Mouse (Mus musculus): ENCODE data around the gene Armh2. TPM values are rescaled to one million over a fixed set of nuclear protein-coding genes. Genes with fewer than 3 reads are reported as not detected.

The Armh2 gene
- polyA plus RNA-seq, 1 experiment from 2014 or later = not detected

DNA sequence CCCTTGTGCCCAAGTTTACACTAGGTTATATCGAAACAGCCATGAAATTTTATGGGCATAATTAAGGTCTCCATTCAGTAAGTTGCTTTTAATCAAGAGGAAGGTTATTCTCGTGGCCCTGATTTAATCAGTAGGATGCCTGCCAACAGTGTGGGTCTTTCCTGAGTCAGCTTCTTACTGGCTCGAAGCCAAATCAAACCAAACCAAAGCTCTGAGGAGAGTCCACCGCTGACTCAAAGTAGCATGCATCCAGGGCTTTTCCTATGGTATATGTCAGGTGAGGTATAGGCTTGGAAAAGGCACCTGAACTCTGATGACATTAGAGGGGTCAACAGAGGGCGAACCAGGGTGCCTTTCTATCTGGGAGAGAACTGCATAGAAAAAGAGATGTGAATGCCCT is 40.9 kb downstream of the Armh2 start:
- H3K9me3 ChIP-seq (ENCODE audit: control insufficient read depth, low read length) = no peaks in the 10 kb centered on the region
- ATAC-seq (ENCODE audit: insufficient number of reproducible peaks, low FRiP score, low TSS enrichment, low read depth) = no peak
- H3K36me3 ChIP-seq (ENCODE audit: control insufficient read depth, insufficient read depth, low read length) = no peaks in the 10 kb centered on the region
- no peak overlapping the region for H3K27ac ChIP-seq (replicated peaks; ENCODE audit: low read depth, low read length)
- no peak overlapping the region for H3K9ac ChIP-seq (ENCODE audit: low read length)
- no peaks in the 10 kb centered on the region for H3K4me1 ChIP-seq (ENCODE audit: control insufficient read depth, insufficient read depth, low read length)
- H3K4me2 ChIP-seq (ENCODE audit: low read depth, severe bottlenecking) = no peak overlapping the region
- no peaks in the 10 kb centered on the region for H3K27me3 ChIP-seq (ENCODE audit: control insufficient read depth, insufficient read depth, low read length)
- no peak overlapping the region for H3K4me3 ChIP-seq (ENCODE audit: low read depth, low read length)
- WGBS = 73% methylated on average over 5 of the region's 5 CpGs
- DNase-seq (ENCODE audit: low spot score) = no peak

DNA sequence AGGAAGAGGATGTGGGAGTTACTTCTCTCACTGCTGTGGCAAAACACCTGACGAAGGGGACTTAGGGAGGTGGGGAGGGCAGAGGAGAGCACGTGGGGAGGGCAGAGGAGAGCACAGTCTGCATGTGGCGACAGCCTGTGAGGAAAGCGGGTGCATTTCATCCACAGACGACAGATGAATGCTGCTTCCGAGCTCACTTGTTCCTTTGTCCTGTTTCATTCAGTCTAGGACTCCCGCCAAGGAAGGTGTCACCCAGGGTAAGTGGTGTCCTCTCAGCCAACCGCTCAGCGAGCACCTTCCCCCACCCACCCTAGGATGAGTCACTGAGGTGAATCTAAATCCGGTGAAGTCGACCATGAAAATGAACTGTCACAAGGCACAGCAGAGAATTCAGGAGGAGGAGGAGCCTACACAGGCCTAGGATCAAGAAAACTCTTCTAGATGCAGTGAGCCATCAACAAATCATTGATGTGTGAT is 45.0 kb downstream of the Armh2 start:
- H3K4me3 ChIP-seq (ENCODE audit: low read depth, low read length) = no peak overlapping the region
- no peak overlapping the region for H3K27ac ChIP-seq (replicated peaks; ENCODE audit: low read depth, low read length)
- 66% methylated on average over 11 of the region's 11 CpGs for WGBS

GRCm38 (mm10) chr13:24787477-24787876 is 46.4 kb downstream of the Armh2 start:
- Histone ChIP-seq H3K27me3 (ENCODE audit: control insufficient read depth, insufficient read depth, low read length) (no peaks in the 10 kb centered on the region), H3K9me3 (ENCODE audit: control insufficient read depth, low read length) (no peaks in the 10 kb centered on the region), H3K9ac (ENCODE audit: low read length) (no peak overlapping the region), H3K36me3 (ENCODE audit: control insufficient read depth, insufficient read depth, low read length) (no peaks in the 10 kb centered on the region), H3K27ac (replicated peaks; ENCODE audit: low read depth, low read length) (no peak overlapping the region), H3K4me3 (ENCODE audit: low read depth, low read length) (no peak overlapping the region), H3K4me1 (ENCODE audit: control insufficient read depth, insufficient read depth, low read length) (no peaks in the 10 kb centered on the region), H3K4me2 (ENCODE audit: low read depth, severe bottlenecking) (no peak overlapping the region)
- 89% methylated on average over 5 of the region's 5 CpGs for WGBS
- DNase-seq (ENCODE audit: low spot score) (no peak), ATAC-seq (ENCODE audit: insufficient number of reproducible peaks, low FRiP score, low TSS enrichment, low read depth) (no peak)

More for the DNA sequence above, 45.0 kb downstream of the Armh2 start:
- Histone ChIP-seq H3K4me1 (ENCODE audit: control insufficient read depth, insufficient read depth, low read length) (no peaks in the 10 kb centered on the region), H3K9ac (ENCODE audit: low read length) (no peak overlapping the region), H3K36me3 (ENCODE audit: control insufficient read depth, insufficient read depth, low read length) (no peaks in the 10 kb centered on the region), H3K9me3 (ENCODE audit: control insufficient read depth, low read length) (no peaks in the 10 kb centered on the region), H3K4me2 (ENCODE audit: low read depth, severe bottlenecking) (no peak overlapping the region), H3K27me3 (ENCODE audit: control insufficient read depth, insufficient read depth, low read length) (no peaks in the 10 kb centered on the region)
- ATAC-seq (ENCODE audit: insufficient number of reproducible peaks, low FRiP score, low TSS enrichment, low read depth) (no peak), DNase-seq (ENCODE audit: low spot score) (no peak)

- Histone ChIP-seq H3K4me3 (ENCODE audit: low read depth, low read length) (no peak overlapping the region), H3K36me3 (ENCODE audit: control insufficient read depth, insufficient read depth, low read length) (no peaks in the 10 kb centered on the region), H3K27me3 (ENCODE audit: control insufficient read depth, insufficient read depth, low read length) (no peaks in the 10 kb centered on the region), H3K27ac (replicated peaks; ENCODE audit: low read depth, low read length) (no peak overlapping the region), H3K9me3 (ENCODE audit: control insufficient read depth, low read length) (no peaks in the 10 kb centered on the region), H3K4me2 (ENCODE audit: low read depth, severe bottlenecking) (no peak overlapping the region), H3K9ac (ENCODE audit: low read length) (no peak overlapping the region), H3K4me1 (ENCODE audit: control insufficient read depth, insufficient read depth, low read length) (no peaks in the 10 kb centered on the region)
- DNase-seq (ENCODE audit: low spot score) (no peak), ATAC-seq (ENCODE audit: insufficient number of reproducible peaks, low FRiP score, low TSS enrichment, low read depth) (no peak)
- WGBS = 75% methylated on average over 2 of the region's 2 CpGs
These were observed 50.3 kb downstream of the Armh2 start for GRCm38 (mm10) chr13:24791349-24791748.

- Histone ChIP-seq H3K27ac (replicated peaks; ENCODE audit: low read depth, low read length) (no peak overlapping the region), H3K4me1 (ENCODE audit: control insufficient read depth, insufficient read depth, low read length) (no peaks in the 10 kb centered on the region), H3K4me3 (ENCODE audit: low read depth, low read length) (no peak overlapping the region), H3K27me3 (ENCODE audit: control insufficient read depth, insufficient read depth, low read length) (no peaks in the 10 kb centered on the region), H3K36me3 (ENCODE audit: control insufficient read depth, insufficient read depth, low read length) (no peaks in the 10 kb centered on the region), H3K9me3 (ENCODE audit: control insufficient read depth, low read length) (no peaks in the 10 kb centered on the region), H3K4me2 (ENCODE audit: low read depth, severe bottlenecking) (no peak overlapping the region), H3K9ac (ENCODE audit: low read length) (no peak overlapping the region)
- WGBS = 93% methylated on average over 9 of the region's 9 CpGs
- no peak for DNase-seq (ENCODE audit: low spot score)
- no peak for ATAC-seq (ENCODE audit: insufficient number of reproducible peaks, low FRiP score, low TSS enrichment, low read depth)
These were observed 51.5 kb downstream of the Armh2 start for GRCm38 (mm10) chr13:24792411-24793045.

Other genes starting within 250 kb of the Armh2 start
- gene Ripor2, start 159.0 kb upstream of the Armh2 start, polyA plus RNA-seq (2014; fragmentation: Nextera tagmentation; extraction: Ambion mirVana) = 0.72 and 0.98 TPM in 2 replicates
- gene Gmnn, start 20.7 kb downstream of the Armh2 start, polyA plus RNA-seq (2014; fragmentation: Nextera tagmentation; extraction: Ambion mirVana) = 151 and 169 TPM in 2 replicates
- gene BC005537, start 60.4 kb downstream of the Armh2 start, polyA plus RNA-seq (2014; fragmentation: Nextera tagmentation; extraction: Ambion mirVana) = 18.4 and 20.4 TPM in 2 replicates
- gene Acot13, start 90.3 kb downstream of the Armh2 start, polyA plus RNA-seq (2014; fragmentation: Nextera tagmentation; extraction: Ambion mirVana) = 71.1 and 71.4 TPM in 2 replicates
- gene Tdp2, start 90.4 kb downstream of the Armh2 start, polyA plus RNA-seq (2014; fragmentation: Nextera tagmentation; extraction: Ambion mirVana) = 73.7 and 79.4 TPM in 2 replicates
- gene D130043K22Rik, start 103.9 kb downstream of the Armh2 start, polyA plus RNA-seq (2014; fragmentation: Nextera tagmentation; extraction: Ambion mirVana) = 0.09 and 0.11 TPM in 2 replicates
- 5.3 TPM in 2 replicates for gene Aldh5a1, start 196.4 kb downstream of the Armh2 start, polyA plus RNA-seq (2014; fragmentation: Nextera tagmentation; extraction: Ambion mirVana)
- gene Gpld1, start 201.9 kb downstream of the Armh2 start, polyA plus RNA-seq (2014; fragmentation: Nextera tagmentation; extraction: Ambion mirVana) = 0.25 and 0.34 TPM in 2 replicates